Mouse (Mus musculus) heart, adult 2 months (tissue): Measurements from ENCODE around the gene Sort1.

Source experiments
- CTCF ChIP-seq: fragments of 200-600 bp; IDR thresholded peaks from 2 replicates; pipeline ENCODE4 v1.8.1; 2022; ENCODE audit warnings: antibody characterized with exemption, mild to moderate bottlenecking, moderate library complexity
- POLR2A ChIP-seq: fragments of 200-500 bp; IDR thresholded peaks from 2 replicates; pipeline ENCODE4 v1.6.1; 2011; ENCODE audit warnings: mild to moderate bottlenecking, low read depth, low read length, control low read depth; ENCODE audit not compliant: insufficient read depth

DNA sequence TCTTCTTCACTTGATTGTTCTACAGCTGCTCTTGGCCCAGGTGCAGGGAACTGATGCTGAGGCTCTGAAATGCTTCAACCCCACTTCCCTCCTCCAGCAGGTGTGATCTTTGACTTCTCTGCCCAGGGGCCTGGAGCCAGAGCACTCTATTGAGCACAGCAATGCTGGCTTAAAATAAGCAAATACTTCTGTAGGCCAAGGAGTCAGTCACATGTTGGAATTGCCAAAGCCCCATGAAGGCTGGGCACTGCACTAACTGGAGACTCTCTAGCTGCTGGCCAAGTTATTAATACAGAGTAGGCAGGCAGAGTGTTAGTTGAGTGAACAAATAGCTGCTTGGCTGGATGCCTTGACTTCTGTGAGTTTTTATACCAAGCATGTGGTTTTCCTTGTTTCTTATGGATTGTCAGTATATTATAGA, 27.0 kb downstream of the Sort1 start:
- TF ChIP-seq POLR2A (no peak), CTCF (no peak)
